16 mouse cellular contexts compared by ENCODE assay signal in the genomic region with DNA sequence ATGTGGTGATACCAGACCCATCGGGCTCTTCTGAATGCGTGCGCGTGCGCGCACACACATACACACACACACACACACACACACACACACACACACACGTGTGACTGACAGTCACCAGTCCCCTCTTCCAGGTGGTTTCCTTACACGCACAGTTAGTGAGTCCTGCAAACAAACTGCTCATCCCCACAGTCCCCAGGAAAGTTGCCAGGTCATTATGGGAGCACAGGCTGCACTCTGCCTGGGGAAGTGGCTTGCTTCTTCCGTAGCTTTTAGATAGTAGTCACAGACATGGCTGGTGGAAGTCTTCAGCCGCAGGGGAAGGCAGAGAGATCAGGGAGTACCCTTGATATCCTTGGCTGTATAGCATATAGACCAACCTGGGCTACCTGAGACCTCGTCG. TPM values are rescaled to one million over a fixed set of nuclear protein-coding genes. Genes with fewer than 3 reads are reported as not detected.
DNase-seq lines count a peak whose midpoint lies in the region; ATAC-seq and TF ChIP-seq lines count a peak whose summit lies in the region.
"Had no signal": no experiment of that assay in that cellular context is flagged by ENCODE, and none has a peak within 500 bp of the region (broad histone marks: within the 10 kb centered on the region; RNA-seq: fewer than 3 reads in every experiment).

No protein-coding gene starts in this region.

- no peaks in the 10 kb centered on the region for H3K9me3 ChIP-seq in heart, embryonic 12.5 days (replicated peaks)
- no peaks in the 10 kb centered on the region for H3K9me3 ChIP-seq in kidney, postnatal 0 days (replicated peaks; ENCODE audit: low read length)
- H3K9me3 ChIP-seq in ES-Bruce4 (replicated peaks; ENCODE audit: control insufficient read depth, insufficient read depth, low read length, poor library complexity, severe bottlenecking), result no peaks in the 10 kb centered on the region
- H3K9me3 ChIP-seq in embryonic facial prominence, embryonic 14.5 days (ENCODE audit: control insufficient read depth, low read length), result no peaks in the 10 kb centered on the region
- H3K9me3 ChIP-seq: embryonic facial prominence, embryonic 12.5 days; forebrain, embryonic 12.5 days; liver, embryonic 12.5 days; megakaryocyte, embryonic 14.5 days had no signal

- H3K4me2 ChIP-seq in heart, embryonic 12.5 days, result no peak overlapping the region
- H3K4me2 ChIP-seq in kidney, postnatal 0 days (ENCODE audit: low read length), result no peak overlapping the region
- no peak overlapping the region for H3K4me2 ChIP-seq in embryonic facial prominence, embryonic 14.5 days (ENCODE audit: low read depth, low read length)
- H3K4me2 ChIP-seq: embryonic facial prominence, embryonic 12.5 days; forebrain, embryonic 12.5 days; liver, embryonic 12.5 days had no signal

- intact Hi-C loops in heart, postnatal 25 days (cut with DNase I), result no loop called here

- H3K9ac ChIP-seq in heart, embryonic 12.5 days, result peak overlapping the region; percentile 61
- no peak overlapping the region for H3K9ac ChIP-seq in kidney, postnatal 0 days (ENCODE audit: low read depth, low read length)
- H3K9ac ChIP-seq in ES-Bruce4 (ENCODE audit: low read depth, poor library complexity, severe bottlenecking), result peak overlapping the region; percentile 72
- H3K9ac ChIP-seq in embryonic facial prominence, embryonic 14.5 days (ENCODE audit: low read depth, low read length), result no peak overlapping the region
- H3K9ac ChIP-seq: embryonic facial prominence, embryonic 12.5 days; forebrain, embryonic 12.5 days; liver, embryonic 12.5 days had no signal

- no peak for TF ChIP-seq CTCF in kidney, postnatal 0 days (IDR thresholded peaks at IDR 0.05; ENCODE audit: low read depth)
- no peak for TF ChIP-seq CTCF in ES-Bruce4 (IDR thresholded peaks at IDR 0.05; ENCODE audit: low read depth, low read length)

- H3K4me3 ChIP-seq in heart, embryonic 12.5 days, result no peak overlapping the region
- no peak overlapping the region for H3K4me3 ChIP-seq in kidney, postnatal 0 days (replicated peaks; ENCODE audit: low read depth, low read length)
- peak overlapping the region; percentile 29 for H3K4me3 ChIP-seq in ES-Bruce4 (ENCODE audit: low read depth, low read length)
- H3K4me3 ChIP-seq in embryonic facial prominence, embryonic 14.5 days (ENCODE audit: low read depth, low read length), result no peak overlapping the region
- H3K4me3 ChIP-seq: embryonic facial prominence, embryonic 12.5 days; forebrain, embryonic 12.5 days; liver, embryonic 12.5 days; megakaryocyte, embryonic 14.5 days had no signal

- ATAC-seq in heart, embryonic 12.5 days (ENCODE audit: insufficient number of reproducible peaks, low FRiP score), result no peak
- ATAC-seq in kidney, postnatal 0 days (replicated peaks; ENCODE audit: low FRiP score, low read depth), result no peak
- ATAC-seq in embryonic facial prominence, embryonic 14.5 days (ENCODE audit: low read depth), result no peak
- ATAC-seq: liver, embryonic 12.5 days had no signal

- H3K36me3 ChIP-seq in heart, embryonic 12.5 days, result no peaks in the 10 kb centered on the region
- no peaks in the 10 kb centered on the region for H3K36me3 ChIP-seq in kidney, postnatal 0 days (ENCODE audit: insufficient read depth, low read length)
- H3K36me3 ChIP-seq in ES-Bruce4 (ENCODE audit: control insufficient read depth, insufficient read depth, low read length, poor library complexity, severe bottlenecking), result no peaks in the 10 kb centered on the region
- H3K36me3 ChIP-seq in embryonic facial prominence, embryonic 14.5 days (ENCODE audit: control insufficient read depth, insufficient read depth, low read length), result no peaks in the 10 kb centered on the region
- H3K36me3 ChIP-seq: embryonic facial prominence, embryonic 12.5 days; forebrain, embryonic 12.5 days; liver, embryonic 12.5 days had no signal

- no peaks in the 10 kb centered on the region for H3K27me3 ChIP-seq in heart, embryonic 12.5 days (replicated peaks)
- H3K27me3 ChIP-seq in kidney, postnatal 0 days (ENCODE audit: insufficient read depth, low read length), result no peaks in the 10 kb centered on the region
- no peaks in the 10 kb centered on the region for H3K27me3 ChIP-seq in ES-Bruce4 (ENCODE audit: control insufficient read depth, insufficient read depth, low read length, poor library complexity, severe bottlenecking)
- H3K27me3 ChIP-seq in embryonic facial prominence, embryonic 14.5 days (replicated peaks; ENCODE audit: control insufficient read depth, insufficient read depth, low read length), result no peaks in the 10 kb centered on the region
- H3K27me3 ChIP-seq: embryonic facial prominence, embryonic 12.5 days; forebrain, embryonic 12.5 days; liver, embryonic 12.5 days; megakaryocyte, embryonic 14.5 days had no signal

- peak overlapping the region; percentile 98 for H3K27ac ChIP-seq in heart, embryonic 12.5 days (ENCODE audit: poor library complexity, severe bottlenecking)
- peak overlapping the region; percentile 60 for H3K27ac ChIP-seq in kidney, postnatal 0 days
- H3K27ac ChIP-seq in ES-Bruce4 (ENCODE audit: insufficient read depth, low read length), result peak overlapping the region; percentile 99
- peak overlapping the region; percentile 8; the same call in 1 of the 2 replicates for H3K27ac ChIP-seq in embryonic facial prominence, embryonic 14.5 days (replicated peaks; ENCODE audit: low read depth, low read length)
- H3K27ac ChIP-seq: liver, embryonic 12.5 days had no signal

- WGBS in heart, embryonic 12.5 days, result 71% methylated on average over 12 of the region's 12 CpGs
- 78% methylated on average over 12 of the region's 12 CpGs for WGBS in kidney, postnatal 0 days
- WGBS in embryonic facial prominence, embryonic 14.5 days, result 79% methylated on average over 12 of the region's 12 CpGs

- peaks cover 64% of the 10 kb centered on the region for H3K4me1 ChIP-seq in heart, embryonic 12.5 days (replicated peaks)
- peaks cover 55% of the 10 kb centered on the region for H3K4me1 ChIP-seq in kidney, postnatal 0 days (replicated peaks; ENCODE audit: insufficient read depth, low read length)
- H3K4me1 ChIP-seq in ES-Bruce4 (ENCODE audit: control insufficient read depth, insufficient read depth, low read length), result peaks cover 5% of the 10 kb centered on the region
- H3K4me1 ChIP-seq in embryonic facial prominence, embryonic 14.5 days (ENCODE audit: control insufficient read depth, insufficient read depth, low read length), result peaks cover 38% of the 10 kb centered on the region

- TF ChIP-seq POLR2A in ES-Bruce4 (IDR thresholded peaks at IDR 0.05; ENCODE audit: insufficient read depth, low read length), result no peak

- no peak for TF ChIP-seq EP300 in ES-Bruce4 (IDR thresholded peaks at IDR 0.05; ENCODE audit: insufficient read depth, low read depth, low read length)

- no peak for DNase-seq in heart, postnatal 25 days (ENCODE audit: low spot score)
- DNase-seq in kidney, postnatal 0 days (ENCODE audit: low spot score), result no peak
- DNase-seq in kidney, adult 11 months, result no peak
- DNase-seq in embryonic facial prominence, embryonic 14.5 days (ENCODE audit: low spot score), result no peak
- DNase-seq in ovary, postnatal 14 days (ENCODE audit: low spot score), result no peak
- DNase-seq in right cerebral cortex, postnatal 25 days, result no peak
- DNase-seq: adrenal gland, postnatal 14 days; cerebellum, postnatal 36 days; layer of hippocampus, adult 9-11 months; thymus, postnatal 14 days had no signal

RNA-seq across cellular contexts. Expression of a gene that starts 33.3 kb away (rescaled TPM):
- 25.8 and 28.1 TPM in 2 replicates for polyA plus RNA-seq in heart, embryonic 12.5 days (2016; fragmentation: Nextera tagmentation; extraction: Ambion mirVana)
- 10 to 100 TPM; 10.5 to 13.2 TPM for total RNA-seq in heart, postnatal 25 days (2021)
- polyA plus RNA-seq in kidney, postnatal 0 days (2015; fragmentation: Nextera tagmentation; extraction: Ambion mirVana), result 22.7 and 24.9 TPM in 2 replicates
- polyA plus RNA-seq in ES-Bruce4 (2011; ENCODE audit: insufficient read depth, insufficient read length, low read depth, missing spikeins), result 32.1 and 37.6 TPM in 2 replicates
- polyA plus RNA-seq in embryonic facial prominence, embryonic 14.5 days (2014; fragmentation: Nextera tagmentation; extraction: Ambion mirVana), result 23.1 and 24.0 TPM in 2 replicates

Comparison
In these comparisons a context has a peak if more than half of its experiments do, and no peak if none do; other contexts are left out.
1. H3K27ac ChIP-seq: peak in every context shown above with its lines; median percentile 99 in ES-Bruce4; 98 in heart, embryonic 12.5 days; 60 in kidney, postnatal 0 days; 8 in embryonic facial prominence, embryonic 14.5 days.
2. H3K9ac ChIP-seq: peak in heart, embryonic 12.5 days (single experiment) and ES-Bruce4 (single experiment); none in kidney, postnatal 0 days (single experiment) and embryonic facial prominence, embryonic 14.5 days (single experiment).